19 mouse cellular contexts compared by ENCODE assay signal in the genomic region with DNA sequence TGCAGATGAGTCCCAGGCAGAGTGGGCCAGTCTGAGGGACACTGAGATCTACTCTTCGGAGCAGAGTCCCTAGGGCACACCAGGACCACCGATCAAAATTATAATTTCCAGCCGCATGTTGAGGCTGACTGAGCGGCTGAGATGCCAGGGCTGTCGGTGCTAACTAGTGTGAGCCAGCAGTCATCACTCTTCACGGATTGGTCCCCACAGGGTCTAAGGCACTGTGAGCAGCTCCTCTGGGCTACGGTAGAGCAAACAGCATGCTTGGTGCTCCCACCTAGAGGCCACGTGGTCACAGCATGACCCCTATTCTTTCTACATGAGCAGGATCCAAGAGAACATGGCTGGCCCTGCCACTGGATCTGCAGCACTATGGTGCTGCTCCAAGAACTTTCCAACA. TPM values are rescaled to one million over a fixed set of nuclear protein-coding genes. Genes with fewer than 3 reads are reported as not detected.
DNase-seq lines count a peak whose midpoint lies in the region; ATAC-seq lines count a peak whose summit lies in the region.
"Had no signal": no experiment of that assay in that cellular context is flagged by ENCODE, and none has a peak within 500 bp of the region (broad histone marks: within the 10 kb centered on the region; RNA-seq: fewer than 3 reads in every experiment).

No protein-coding gene starts in this region.

- no peak for DNase-seq in heart, postnatal 25 days (ENCODE audit: low spot score)
- DNase-seq in lung, postnatal 14 days: no peak
- DNase-seq in retina, postnatal 1 day: peak; percentile 27
- DNase-seq in ovary, adult 18-20 months (ENCODE audit: low spot score): no peak
- DNase-seq: cerebellum, adult 9-11 months; gastrocnemius, postnatal 36 days; kidney, adult 2 months; right cerebral cortex, adult 18-20 months had no signal

- H3K4me3 ChIP-seq in heart, embryonic 16.5 days (ENCODE audit: low read length): no peak overlapping the region
- H3K4me3 ChIP-seq in lung, embryonic 16.5 days (ENCODE audit: low read length): no peak overlapping the region
- no peak overlapping the region for H3K4me3 ChIP-seq in limb, embryonic 12.5 days (replicated peaks)
- H3K4me3 ChIP-seq: embryonic facial prominence, embryonic 13.5 days had no signal

- no peak for ATAC-seq in heart, embryonic 16.5 days (replicated peaks; ENCODE audit: extremely low read depth, insufficient read depth, low FRiP score)
- ATAC-seq in lung, embryonic 16.5 days (ENCODE audit: low read depth): no peak
- ATAC-seq in limb, embryonic 12.5 days (ENCODE audit: insufficient number of reproducible peaks, insufficient read depth, low FRiP score, low TSS enrichment, low read depth): no peak

- H3K36me3 ChIP-seq in heart, embryonic 16.5 days (ENCODE audit: control insufficient read depth, insufficient read depth): peaks cover 24% of the 10 kb centered on the region
- no peaks in the 10 kb centered on the region; the same call in 1 of the 2 replicates for H3K36me3 ChIP-seq in lung, embryonic 16.5 days (ENCODE audit: control insufficient read depth, insufficient read depth, low read length)
- H3K36me3 ChIP-seq in limb, embryonic 12.5 days: peaks cover 22% of the 10 kb centered on the region
- H3K36me3 ChIP-seq: G1E had no signal

- H3K9ac ChIP-seq in heart, embryonic 16.5 days (ENCODE audit: low read length): peak overlapping the region; percentile 18; the same call in 1 of the 2 replicates
- peak overlapping the region; percentile 52 for H3K9ac ChIP-seq in lung, embryonic 16.5 days (ENCODE audit: low read length)
- 0 out of 2 replicates have a peak overlapping the region, but pooled peaks have one; percentile 8 for H3K9ac ChIP-seq in limb, embryonic 12.5 days (replicated peaks)
- H3K9ac ChIP-seq: embryonic facial prominence, embryonic 13.5 days; liver, embryonic 14.5 days had no signal

- no peak overlapping the region for H3K27ac ChIP-seq in heart, embryonic 16.5 days (ENCODE audit: low read length)
- H3K27ac ChIP-seq in lung, embryonic 16.5 days (ENCODE audit: low read length): no peak overlapping the region
- no peak overlapping the region for H3K27ac ChIP-seq in limb, embryonic 12.5 days
- H3K27ac ChIP-seq: embryonic facial prominence, embryonic 13.5 days; liver, embryonic 14.5 days had no signal

- no peaks in the 10 kb centered on the region for H3K27me3 ChIP-seq in heart, embryonic 16.5 days (ENCODE audit: control insufficient read depth, insufficient read depth, low read length)
- H3K27me3 ChIP-seq in lung, embryonic 16.5 days (ENCODE audit: control insufficient read depth, insufficient read depth, low read depth, low read length): no peaks in the 10 kb centered on the region
- H3K27me3 ChIP-seq in limb, embryonic 12.5 days: peaks cover 4% of the 10 kb centered on the region; the same call in 1 of the 2 replicates

- H3K9me3 ChIP-seq in heart, embryonic 16.5 days (replicated peaks; ENCODE audit: control insufficient read depth, low read length): no peaks in the 10 kb centered on the region
- no peaks in the 10 kb centered on the region for H3K9me3 ChIP-seq in lung, embryonic 16.5 days (ENCODE audit: control insufficient read depth, low read length)
- no peaks in the 10 kb centered on the region for H3K9me3 ChIP-seq in limb, embryonic 12.5 days
- H3K9me3 ChIP-seq: embryonic facial prominence, embryonic 13.5 days; G1E had no signal

- intact Hi-C loops in heart, postnatal 25 days (cut with DNase I): loop anchor here (2.0 to 5.0 kb wide), 4 partner anchors 139 to 329 kb away; a partner anchor contains a TSS

- H3K4me2 ChIP-seq in heart, embryonic 16.5 days (ENCODE audit: low read depth, low read length): no peak overlapping the region
- H3K4me2 ChIP-seq in lung, embryonic 16.5 days (ENCODE audit: low read depth, low read length): no peak overlapping the region
- H3K4me2 ChIP-seq in limb, embryonic 12.5 days: no peak overlapping the region
- H3K4me2 ChIP-seq: embryonic facial prominence, embryonic 13.5 days had no signal

- peaks cover 16% of the 10 kb centered on the region for H3K4me1 ChIP-seq in heart, embryonic 16.5 days (ENCODE audit: control insufficient read depth, insufficient read depth, low read length)
- H3K4me1 ChIP-seq in lung, embryonic 16.5 days (replicated peaks; ENCODE audit: control insufficient read depth, insufficient read depth, low read length): peaks cover 9% of the 10 kb centered on the region
- peaks cover 22% of the 10 kb centered on the region for H3K4me1 ChIP-seq in limb, embryonic 12.5 days (replicated peaks)

- 69% methylated on average over 8 of the region's 8 CpGs for WGBS in heart, embryonic 16.5 days
- 66% methylated on average over 8 of the region's 8 CpGs for WGBS in lung, embryonic 16.5 days
- 72% methylated on average over 8 of the region's 8 CpGs for WGBS in limb, embryonic 12.5 days

RNA-seq across cellular contexts. Expression of a gene that starts 28.5 kb away (rescaled TPM):
- 29.3 and 38.6 TPM in 2 replicates for polyA plus RNA-seq in heart, embryonic 16.5 days (2015; fragmentation: Nextera tagmentation; extraction: Ambion mirVana)
- total RNA-seq in heart, postnatal 25 days (2021): 10 to 100 TPM; 15.2 to 20.4 TPM
- 23.9 and 26.5 TPM in 2 replicates for polyA plus RNA-seq in lung, embryonic 16.5 days (2015; fragmentation: Nextera tagmentation; extraction: Ambion mirVana)
- polyA plus RNA-seq in limb, embryonic 12.5 days (2016; fragmentation: Nextera tagmentation; extraction: Ambion mirVana): 13.8 and 17.5 TPM in 2 replicates
- total RNA-seq: megakaryocyte-erythroid progenitor cell, adult 5-6 weeks; neutrophil, adult 5-6 weeks had no signal
- polyA plus RNA-seq: G1E had no signal

RNA-seq across cellular contexts. Expression of a gene that starts 28.8 kb away (rescaled TPM):
- 0.22 TPM in 2 replicates for polyA plus RNA-seq in heart, embryonic 16.5 days (2015; fragmentation: Nextera tagmentation; extraction: Ambion mirVana)
- total RNA-seq in heart, postnatal 25 days (2021): not detected
- 0.20 and 1.1 TPM in 2 replicates for polyA plus RNA-seq in lung, embryonic 16.5 days (2015; fragmentation: Nextera tagmentation; extraction: Ambion mirVana)
- 0.52 and 0.53 TPM in 2 replicates for polyA plus RNA-seq in limb, embryonic 12.5 days (2016; fragmentation: Nextera tagmentation; extraction: Ambion mirVana)
- total RNA-seq: G1E; gastrocnemius, postnatal 36 days; layer of hippocampus, adult 18-20 months; left cerebral cortex, adult 18-20 months; left cerebral cortex, postnatal 4 days; megakaryocyte-erythroid progenitor cell, adult 5-6 weeks; neutrophil, adult 5-6 weeks had no signal
- polyA plus RNA-seq: G1E; liver, embryonic 14.5 days had no signal

RNA-seq across cellular contexts. Expression of a gene that starts 34.9 kb away (rescaled TPM):
- 7.5 and 8.2 TPM in 2 replicates for polyA plus RNA-seq in heart, embryonic 16.5 days (2015; fragmentation: Nextera tagmentation; extraction: Ambion mirVana)
- 10 to 100 TPM in 1 of 2 experiments, 1 to 10 TPM in 1; 8.9 to 12.5 TPM for total RNA-seq in heart, postnatal 25 days (2021)
- polyA plus RNA-seq in lung, embryonic 16.5 days (2015; fragmentation: Nextera tagmentation; extraction: Ambion mirVana): 11.8 and 12.2 TPM in 2 replicates
- polyA plus RNA-seq in limb, embryonic 12.5 days (2016; fragmentation: Nextera tagmentation; extraction: Ambion mirVana): 12.2 and 14.1 TPM in 2 replicates

RNA-seq across cellular contexts. Expression of a gene that starts 44.0 kb away (rescaled TPM):
- polyA plus RNA-seq in heart, embryonic 16.5 days (2015; fragmentation: Nextera tagmentation; extraction: Ambion mirVana): 64.6 and 68.7 TPM in 2 replicates
- total RNA-seq in heart, postnatal 25 days (2021): 10 to 100 TPM; 53.2 to 54.8 TPM
- 73.3 and 80.2 TPM in 2 replicates for polyA plus RNA-seq in lung, embryonic 16.5 days (2015; fragmentation: Nextera tagmentation; extraction: Ambion mirVana)
- polyA plus RNA-seq in limb, embryonic 12.5 days (2016; fragmentation: Nextera tagmentation; extraction: Ambion mirVana): 77.9 and 80.1 TPM in 2 replicates

RNA-seq across cellular contexts. Expression of a gene that starts 57.4 kb away (rescaled TPM):
- polyA plus RNA-seq in heart, embryonic 16.5 days (2015; fragmentation: Nextera tagmentation; extraction: Ambion mirVana): 17.8 and 18.9 TPM in 2 replicates
- 10 to 100 TPM in 1 of 2 experiments, 1 to 10 TPM in 1; 9.9 to 10.1 TPM for total RNA-seq in heart, postnatal 25 days (2021)
- 22.0 and 23.4 TPM in 2 replicates for polyA plus RNA-seq in lung, embryonic 16.5 days (2015; fragmentation: Nextera tagmentation; extraction: Ambion mirVana)
- polyA plus RNA-seq in limb, embryonic 12.5 days (2016; fragmentation: Nextera tagmentation; extraction: Ambion mirVana): 27.1 and 29.2 TPM in 2 replicates
